Mouse (Mus musculus): ENCODE measurements around the gene Podxl2. TPM values are rescaled to one million over a fixed set of nuclear protein-coding genes. Genes with fewer than 3 reads are reported as not detected.
A peak's percentile ranks its signal among the peaks of the same experiment; 100 is the strongest.

Gene Podxl2
- polyA plus RNA-seq, 1 experiment from 2014 or later: 1.1 TPM

GRCm38 (mm10) chr6:88847571-88847970, 27.3 kb downstream of the Podxl2 start:
- Histone ChIP-seq H3K27ac (ENCODE audit: low read depth) (no peak overlapping the region), H3K4me3 (ENCODE audit: low read depth, low read length) (no peak overlapping the region), H3K9me3 (ENCODE audit: low read length) (no peaks in the 10 kb centered on the region), H3K4me2 (ENCODE audit: low read depth, low read length) (no peak overlapping the region), H3K36me3 (replicated peaks; ENCODE audit: insufficient read depth, low read length) (no peaks in the 10 kb centered on the region), H3K9ac (replicated peaks) (no peak overlapping the region), H3K4me1 (ENCODE audit: insufficient read depth) (peaks cover 4% of the 10 kb centered on the region; the same call in 1 of the 2 replicates), H3K27me3 (ENCODE audit: insufficient read depth, low read length) (no peaks in the 10 kb centered on the region)
- DNase-seq: no peak
- no peak for ATAC-seq
- 75% methylated on average over 2 of the region's 2 CpGs for whole genome bisulfite sequencing (ENCODE audit: insufficient replicate concordance)
- TF ChIP-seq EP300 (IDR thresholded peaks at IDR 0.05; ENCODE audit: low read depth): no peak
- TF ChIP-seq CTCF (IDR thresholded peaks at IDR 0.05; ENCODE audit: low read depth): no peak

GRCm38 (mm10) chr6:88844901-88845565, 29.8 kb downstream of the Podxl2 start:
- TF ChIP-seq CTCF (IDR thresholded peaks at IDR 0.05; ENCODE audit: low read depth) (no peak), EP300 (IDR thresholded peaks at IDR 0.05; ENCODE audit: low read depth) (no peak)
- H3K4me3 ChIP-seq (ENCODE audit: low read depth, low read length): no peak overlapping the region
- no peaks in the 10 kb centered on the region; the same call in 1 of the 2 replicates for H3K36me3 ChIP-seq (replicated peaks; ENCODE audit: insufficient read depth, low read length)
- no peak overlapping the region for H3K4me2 ChIP-seq (ENCODE audit: low read depth, low read length)
- H3K9me3 ChIP-seq (ENCODE audit: low read length): no peaks in the 10 kb centered on the region
- 85% methylated on average over 7 of the region's 7 CpGs for WGBS (ENCODE audit: insufficient replicate concordance)
- no peak overlapping the region for H3K27ac ChIP-seq (ENCODE audit: low read depth)
- DNase-seq (no peak), ATAC-seq (no peak)
- H3K9ac ChIP-seq (replicated peaks): no peak overlapping the region
- H3K27me3 ChIP-seq (ENCODE audit: insufficient read depth, low read length): no peaks in the 10 kb centered on the region
- peaks cover 19% of the 10 kb centered on the region for H3K4me1 ChIP-seq (ENCODE audit: insufficient read depth)

GRCm38 (mm10) chr6:88843781-88844725, 30.8 kb downstream of the Podxl2 start:
- Histone ChIP-seq H3K27me3 (ENCODE audit: insufficient read depth, low read length) (no peaks in the 10 kb centered on the region), H3K9me3 (ENCODE audit: low read length) (no peaks in the 10 kb centered on the region), H3K4me3 (ENCODE audit: low read depth, low read length) (no peak overlapping the region), H3K36me3 (replicated peaks; ENCODE audit: insufficient read depth, low read length) (peaks cover 7% of the 10 kb centered on the region), H3K9ac (replicated peaks) (no peak overlapping the region), H3K4me1 (ENCODE audit: insufficient read depth) (peaks cover 23% of the 10 kb centered on the region), H3K4me2 (ENCODE audit: low read depth, low read length) (no peak overlapping the region), H3K27ac (ENCODE audit: low read depth) (no peak overlapping the region)
- 79% methylated on average over 9 of the region's 9 CpGs for whole genome bisulfite sequencing (ENCODE audit: insufficient replicate concordance)
- ATAC-seq: no peak
- TF ChIP-seq EP300 (IDR thresholded peaks at IDR 0.05; ENCODE audit: low read depth): no peak
- TF ChIP-seq CTCF (IDR thresholded peaks at IDR 0.05; ENCODE audit: low read depth): no peak
- DNase-seq: no peak

- DNase-seq (no peak), ATAC-seq (no peak)
- H3K27me3 ChIP-seq (ENCODE audit: insufficient read depth, low read length): no peaks in the 10 kb centered on the region
- H3K4me1 ChIP-seq (ENCODE audit: insufficient read depth): peaks cover 23% of the 10 kb centered on the region
- peak overlapping the region; percentile 99 for H3K4me2 ChIP-seq (ENCODE audit: low read depth, low read length)
- peaks cover 16% of the 10 kb centered on the region for H3K36me3 ChIP-seq (replicated peaks; ENCODE audit: insufficient read depth, low read length)
- peak overlapping the region; percentile 71; the same call in 1 of the 2 replicates for H3K4me3 ChIP-seq (ENCODE audit: low read depth, low read length)
- H3K9ac ChIP-seq (replicated peaks): 0 out of 2 replicates have a peak overlapping the region, but pooled peaks have one; percentile 79
- 76% methylated on average over 7 of the region's 7 CpGs for WGBS (ENCODE audit: insufficient replicate concordance)
- no peak overlapping the region for H3K27ac ChIP-seq (ENCODE audit: low read depth)
- H3K9me3 ChIP-seq (ENCODE audit: low read length): no peaks in the 10 kb centered on the region
- TF ChIP-seq CTCF (IDR thresholded peaks at IDR 0.05; ENCODE audit: low read depth): no peak
- no peak for TF ChIP-seq EP300 (IDR thresholded peaks at IDR 0.05; ENCODE audit: low read depth)
Measured at GRCm38 (mm10) chr6:88843241-88843640, 31.6 kb downstream of the Podxl2 start.

- Histone ChIP-seq H3K4me3 (ENCODE audit: low read depth, low read length) (peak overlapping the region; percentile 71), H3K36me3 (replicated peaks; ENCODE audit: insufficient read depth, low read length) (peaks cover 21% of the 10 kb centered on the region), H3K4me1 (ENCODE audit: insufficient read depth) (peaks cover 23% of the 10 kb centered on the region), H3K9ac (replicated peaks) (peak overlapping the region; percentile 79), H3K9me3 (ENCODE audit: low read length) (no peaks in the 10 kb centered on the region), H3K27me3 (ENCODE audit: insufficient read depth, low read length) (no peaks in the 10 kb centered on the region), H3K4me2 (ENCODE audit: low read depth, low read length) (peak overlapping the region; percentile 99), H3K27ac (ENCODE audit: low read depth) (peak overlapping the region; percentile 92)
- WGBS (ENCODE audit: insufficient replicate concordance): 5% methylated on average over 22 of the region's 32 CpGs
- DNase-seq (no peak), ATAC-seq (no peak)
- TF ChIP-seq EP300 (IDR thresholded peaks at IDR 0.05; ENCODE audit: low read depth): no peak
- no peak for TF ChIP-seq CTCF (IDR thresholded peaks at IDR 0.05; ENCODE audit: low read depth)
Measured at GRCm38 (mm10) chr6:88842731-88843151, 32.1 kb downstream of the Podxl2 start.

All from liver, postnatal 0 days (tissue).